Mouse (Mus musculus): ENCODE data around the gene Adprm.

DNA sequence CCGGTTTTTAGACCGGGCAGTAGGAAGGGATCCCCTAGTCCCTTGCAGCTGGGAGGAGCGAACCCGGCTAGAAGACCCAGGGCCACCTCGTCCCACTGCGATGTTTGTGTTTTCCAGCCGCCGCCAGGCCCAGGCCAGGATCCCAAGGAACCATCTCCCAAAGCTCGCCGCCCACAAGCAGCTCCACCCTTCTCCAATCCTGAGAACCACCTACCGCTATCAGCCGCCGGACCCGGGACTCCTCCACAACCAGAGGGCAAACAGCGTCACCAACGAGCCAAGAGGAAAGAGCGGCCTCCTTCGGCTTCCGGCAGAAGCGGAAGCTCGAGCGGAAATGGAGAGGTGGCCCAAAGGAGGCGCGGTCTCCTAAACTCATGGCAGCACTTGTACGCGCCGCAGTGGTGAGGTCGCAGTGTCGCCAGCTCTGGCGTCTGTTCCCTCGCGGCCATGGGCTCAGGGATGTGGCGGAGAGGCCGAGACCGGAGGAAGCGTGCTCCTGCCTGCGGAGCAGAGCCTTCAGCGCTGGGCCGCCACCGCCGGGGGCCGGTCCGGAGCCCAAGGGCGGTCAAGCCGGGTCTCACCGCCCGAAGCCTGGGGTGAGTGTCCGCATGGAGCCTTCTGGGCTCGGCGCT, at the start of gene Adprm, which contains the start of gene Sco1:
- no peak for TF ChIP-seq CTCF (IDR thresholded peaks at IDR 0.05; ENCODE audit: insufficient read depth, low read depth, low read length)
- peak; percentile 71 for TF ChIP-seq POLR2A (IDR thresholded peaks at IDR 0.05; ENCODE audit: insufficient read depth, low read depth, low read length)
